In the genomic region with DNA sequence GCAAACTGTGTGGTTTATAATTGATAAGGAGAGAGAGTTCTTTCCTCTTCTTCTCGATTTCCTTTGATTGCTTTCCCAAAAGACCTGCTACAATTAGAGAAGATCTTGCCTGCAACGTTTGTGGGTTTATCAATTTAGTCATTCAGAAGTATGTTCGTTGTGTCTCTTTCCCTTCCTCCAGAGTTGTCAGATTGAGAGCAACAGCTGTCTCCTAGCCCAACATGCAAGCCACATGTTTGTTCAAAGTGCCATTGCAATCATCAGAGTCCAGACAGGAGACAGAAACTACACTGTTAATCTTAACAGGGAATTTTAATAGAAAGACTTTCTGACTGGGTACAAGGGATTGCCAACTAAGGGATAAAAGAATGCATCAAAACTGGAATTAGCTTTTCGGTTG, we compare ENCODE assay signal across 23 mouse cellular contexts.
DNase-seq lines count a peak whose midpoint lies in the region; ATAC-seq and TF ChIP-seq lines count a peak whose summit lies in the region.
"Had no signal": no experiment of that assay in that cellular context is flagged by ENCODE, and none has a peak within 500 bp of the region (broad histone marks: within the 10 kb centered on the region; RNA-seq: fewer than 3 reads in every experiment).

No protein-coding gene starts in this region.

- H3K36me3 ChIP-seq in embryonic facial prominence, embryonic 14.5 days (ENCODE audit: control insufficient read depth, insufficient read depth, low read length): no peaks in the 10 kb centered on the region
- H3K36me3 ChIP-seq in embryonic facial prominence, embryonic 10.5 days (replicated peaks): no peaks in the 10 kb centered on the region
- no peaks in the 10 kb centered on the region for H3K36me3 ChIP-seq in heart, embryonic 10.5 days
- H3K36me3 ChIP-seq in myocyte (ENCODE audit: control insufficient read depth, insufficient read depth): no peaks in the 10 kb centered on the region
- H3K36me3 ChIP-seq: embryonic facial prominence, embryonic 13.5 days; forebrain, embryonic 10.5 days had no signal

- no peak overlapping the region for H3ac ChIP-seq in myocyte (ENCODE audit: control insufficient read depth, insufficient read length)

- WGBS in embryonic facial prominence, embryonic 14.5 days: 49% methylated on average over 4 of the region's 4 CpGs
- 67% methylated on average over 4 of the region's 4 CpGs for WGBS in embryonic facial prominence, embryonic 10.5 days
- 44% methylated on average over 4 of the region's 4 CpGs for WGBS in heart, embryonic 10.5 days

- H3K27me3 ChIP-seq in embryonic facial prominence, embryonic 14.5 days (replicated peaks; ENCODE audit: control insufficient read depth, insufficient read depth, low read length): no peaks in the 10 kb centered on the region
- no peaks in the 10 kb centered on the region for H3K27me3 ChIP-seq in embryonic facial prominence, embryonic 10.5 days (replicated peaks; ENCODE audit: low read depth, poor library complexity, severe bottlenecking)
- no peaks in the 10 kb centered on the region for H3K27me3 ChIP-seq in heart, embryonic 10.5 days (ENCODE audit: insufficient read depth, poor library complexity, severe bottlenecking)
- no peaks in the 10 kb centered on the region for H3K27me3 ChIP-seq in myocyte (ENCODE audit: control insufficient read depth, insufficient read depth, insufficient read length)
- H3K27me3 ChIP-seq: embryonic facial prominence, embryonic 13.5 days; forebrain, embryonic 13.5 days had no signal

- intact Hi-C loops in heart, postnatal 10 days (cut with DNase I): no loop called here

- no peak overlapping the region for H3K27ac ChIP-seq in embryonic facial prominence, embryonic 14.5 days (replicated peaks; ENCODE audit: low read depth, low read length)
- no peak overlapping the region for H3K27ac ChIP-seq in embryonic facial prominence, embryonic 10.5 days (replicated peaks)
- H3K27ac ChIP-seq in heart, embryonic 10.5 days: peak overlapping the region; percentile 65
- H3K27ac ChIP-seq in layer of hippocampus, adult 2 months: peak overlapping the region; percentile 60; the same call in 1 of the 2 replicates
- H3K27ac ChIP-seq: embryonic facial prominence, embryonic 13.5 days; forebrain, embryonic 10.5 days; forebrain, embryonic 13.5 days had no signal

- H3K4me3 ChIP-seq in embryonic facial prominence, embryonic 14.5 days (ENCODE audit: low read depth, low read length): no peak overlapping the region
- H3K4me3 ChIP-seq in embryonic facial prominence, embryonic 10.5 days: no peak overlapping the region
- no peak overlapping the region for H3K4me3 ChIP-seq in heart, embryonic 10.5 days
- H3K4me3 ChIP-seq in layer of hippocampus, adult 2 months: no peak overlapping the region
- H3K4me3 ChIP-seq in myocyte: no peak overlapping the region
- H3K4me3 ChIP-seq: embryonic facial prominence, embryonic 13.5 days; erythroblast, embryonic 14.5 days; forebrain, embryonic 10.5 days; forebrain, embryonic 13.5 days had no signal

- no peaks in the 10 kb centered on the region for H3K9me3 ChIP-seq in embryonic facial prominence, embryonic 14.5 days (ENCODE audit: control insufficient read depth, low read length)
- H3K9me3 ChIP-seq in embryonic facial prominence, embryonic 10.5 days: no peaks in the 10 kb centered on the region
- no peaks in the 10 kb centered on the region for H3K9me3 ChIP-seq in heart, embryonic 10.5 days
- H3K9me3 ChIP-seq: embryonic facial prominence, embryonic 13.5 days; forebrain, embryonic 10.5 days; forebrain, embryonic 13.5 days had no signal

- no peak overlapping the region for H3K4me2 ChIP-seq in embryonic facial prominence, embryonic 14.5 days (ENCODE audit: low read depth, low read length)
- peak overlapping the region; percentile 60 for H3K4me2 ChIP-seq in myocyte (ENCODE audit: low read depth)
- H3K4me2 ChIP-seq: embryonic facial prominence, embryonic 13.5 days; forebrain, embryonic 13.5 days had no signal

- no peak for TF ChIP-seq CTCF in layer of hippocampus, adult 2 months (conservative IDR thresholded peaks at IDR 0.05)

- H3K9ac ChIP-seq in embryonic facial prominence, embryonic 14.5 days (ENCODE audit: low read depth, low read length): no peak overlapping the region
- H3K9ac ChIP-seq: embryonic facial prominence, embryonic 13.5 days; forebrain, embryonic 13.5 days had no signal

- DNase-seq in embryonic facial prominence, embryonic 14.5 days (ENCODE audit: low spot score): peak; percentile 28
- no peak for DNase-seq in embryonic facial prominence, embryonic 10.5 days (ENCODE audit: low spot score)
- DNase-seq in heart, embryonic 10.5 days (ENCODE audit: low spot score): no peak
- no peak for DNase-seq in heart, postnatal 10 days
- no peak for DNase-seq in layer of hippocampus, adult 2 months (ENCODE audit: low spot score in 2 of 2)
- DNase-seq in layer of hippocampus, adult 8-10 months (ENCODE audit: low spot score in 2 of 2): no peak
- no peak for DNase-seq in kidney, postnatal 10 days
- DNase-seq: adrenal gland, adult 2 months; adrenal gland, postnatal 10 days; adrenal gland, postnatal 25 days; B cell, adult 2 months; cerebellum, adult 11 months; cerebellum, adult 18-20 months; cerebellum, adult 8-10 months; cerebellum, adult 9-11 months; cerebellum, postnatal 14 days; cerebellum, postnatal 36 days had no signal

- H3K4me1 ChIP-seq in embryonic facial prominence, embryonic 14.5 days (ENCODE audit: control insufficient read depth, insufficient read depth, low read length): no peaks in the 10 kb centered on the region
- peaks cover 17% of the 10 kb centered on the region for H3K4me1 ChIP-seq in embryonic facial prominence, embryonic 10.5 days
- peaks cover 24% of the 10 kb centered on the region for H3K4me1 ChIP-seq in heart, embryonic 10.5 days
- H3K4me1 ChIP-seq: embryonic facial prominence, embryonic 13.5 days had no signal

- H3K79me2 ChIP-seq in myocyte (ENCODE audit: control insufficient read depth, insufficient read depth): no peaks in the 10 kb centered on the region

- no peak for TF ChIP-seq POLR2A in myocyte (IDR thresholded peaks at IDR 0.05; ENCODE audit: insufficient read length, low read depth)

- ATAC-seq in embryonic facial prominence, embryonic 14.5 days (ENCODE audit: low read depth): no peak
- ATAC-seq: forebrain, embryonic 13.5 days; forebrain, embryonic 16.5 days had no signal

TF ChIP-seq in myocyte, 11 proteins besides CTCF, POLR2A, EP300 and RAD21:
- TF ChIP-seq CEBPB (IDR thresholded peaks at IDR 0.05; ENCODE audit: insufficient read depth, poor library complexity, severe bottlenecking) (peak; percentile 20; the same call in 1 of the 2 replicates), TCF12 (IDR thresholded peaks at IDR 0.05; ENCODE audit: insufficient read depth, poor library complexity, severe bottlenecking) (peak; percentile 60), REST (IDR thresholded peaks at IDR 0.05; ENCODE audit: insufficient read depth, insufficient read length) (no peak), MYOG (IDR thresholded peaks at IDR 0.05; ENCODE audit: control insufficient read depth in 1 of 3, insufficient read depth in 1 of 3, insufficient read length in 2 of 3, low read depth in 2 of 3) (no peak), MYOD1 (IDR thresholded peaks at IDR 0.05; ENCODE audit: control insufficient read depth in 1 of 3, insufficient read length in 2 of 3, low read depth in 2 of 3) (peak; percentile 61 to 95 (median 93))

Comparison
In these comparisons a context has a peak if more than half of its experiments do, and no peak if none do; other contexts are left out.
1. H3K27ac ChIP-seq: peak in heart, embryonic 10.5 days (single experiment) and layer of hippocampus, adult 2 months (single experiment); none in embryonic facial prominence, embryonic 14.5 days (single experiment) and embryonic facial prominence, embryonic 10.5 days (single experiment).